Mouse (Mus musculus) gastrocnemius, postnatal 25 days (tissue): ENCODE measurements around the gene Gm20823. TPM values are rescaled to one million over a fixed set of nuclear protein-coding genes. Genes with fewer than 3 reads are reported as not detected.
"Not testable (repeated sequence)": the region's sequence is repeated elsewhere in the genome, so short reads cannot be mapped to it uniquely, and the experiment has no call there.

Experiments used
- DNase-seq: peaks from one replicate; pipeline ENCODE4 v3.0.0; 2022
- long read RNA-seq, 2 experiments: library from polyadenylated mRNA; stranded (forward); transcript quantifications; one replicate each; pipeline ENCODE4 v2.0.0; 2021
- total RNA-seq, 2 experiments: library from RNA; stranded (reverse); gene quantifications; 1 replicate in 1 of 2; 2 replicates in 1 of 2; pipeline ENCODE4 v1.2.3; 2021

Gm20823 gene
- not detected for total RNA-seq
- long read RNA-seq, experiment 1: 0 reads
- long read RNA-seq, experiment 2: 0 reads

GRCm38 (mm10) chrY:62464745-62465144 lies at the start of gene Gm20823:
Gene Gm20823 (minus strand): TSS chrY:62464845.
- DNase-seq: not testable (repeated sequence)
